Mouse (Mus musculus) frontal cortex, postnatal 25 days (tissue): Measurements from ENCODE around the gene Syt16.

ENCODE experiments used
- DNase-seq, 2 experiments: peaks; one replicate each; pipeline ENCODE4 v3.0.0; 2022; ENCODE audit warnings: low spot score in 2 of 2

Gene Syt16

GRCm38 (mm10) chr12:74009448-74009911, 12.0 kb downstream of the Syt16 start:
- DNase-seq, result peak in 1 of 2 experiments; percentile 31

DNA sequence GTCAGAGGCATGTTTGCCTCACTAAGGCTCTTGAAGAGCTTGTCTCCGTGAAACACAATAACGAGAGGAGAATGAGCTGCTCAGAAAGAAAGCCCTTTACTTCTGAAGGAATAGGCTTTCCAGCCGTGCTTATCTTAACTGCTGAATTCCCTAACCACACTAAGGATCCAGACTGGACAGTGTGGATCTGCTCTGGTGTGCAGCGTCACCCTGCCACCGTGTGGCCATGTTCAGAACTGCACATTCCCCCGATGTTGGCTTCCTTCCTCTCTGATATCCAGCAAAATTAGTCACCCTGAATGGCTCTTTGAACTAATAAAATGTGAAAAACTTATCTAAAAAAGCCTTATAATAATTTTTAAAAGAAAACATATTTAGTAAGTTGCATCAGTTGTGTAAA, 16.3 kb downstream of the Syt16 start:
- DNase-seq, result peak; percentile 82 to 89

DNA sequence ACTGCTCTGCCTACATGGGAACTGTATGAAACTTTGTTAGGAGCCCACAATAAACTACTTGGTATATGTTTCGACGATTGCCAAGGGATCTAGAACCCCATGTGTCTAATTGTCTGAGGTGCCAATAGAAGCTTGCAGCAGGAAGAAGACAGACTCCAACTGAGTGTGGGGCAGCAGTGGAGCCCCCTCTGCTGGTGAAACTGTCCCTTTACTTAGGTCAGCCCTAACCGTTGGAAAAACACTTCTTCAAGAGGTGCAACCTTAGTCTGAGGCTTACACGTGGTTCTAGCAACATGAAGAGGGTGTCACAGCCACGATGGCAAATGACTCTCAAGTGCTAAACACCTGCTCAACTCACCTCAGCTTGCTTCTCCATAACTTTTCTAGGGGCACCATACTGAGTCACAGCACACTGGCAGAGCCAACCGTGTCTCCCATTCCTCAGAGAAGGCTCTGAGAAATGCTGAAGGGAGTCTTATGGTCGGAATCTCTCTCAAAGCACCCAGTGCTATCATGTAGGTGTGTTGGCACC, 17.3 kb downstream of the Syt16 start:
- no peak for DNase-seq

DNA sequence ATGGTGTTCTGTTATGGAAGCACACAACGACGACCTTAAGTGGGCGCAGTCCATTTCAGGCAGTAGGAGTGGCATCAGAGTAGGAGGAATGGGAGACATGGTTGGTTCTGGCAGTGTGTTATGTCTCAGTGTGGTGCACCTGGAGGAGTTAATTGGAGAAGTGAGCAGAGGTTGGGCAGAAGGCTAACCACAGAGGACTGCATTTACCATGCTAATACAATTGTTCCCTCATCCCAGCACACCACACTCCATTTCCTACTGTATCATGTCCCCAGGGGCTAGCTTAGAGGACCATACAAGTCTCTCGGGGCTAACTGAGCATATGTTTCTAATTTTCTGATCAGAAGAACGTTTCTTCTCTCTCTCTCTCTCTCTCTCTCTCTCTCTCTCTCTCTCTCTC, 18.0 kb downstream of the Syt16 start:
- DNase-seq, result no peak

- no peak for DNase-seq
Measured at GRCm38 (mm10) chr12:74023260-74023659, 25.8 kb downstream of the Syt16 start.

GRCm38 (mm10) chr12:74024912-74025311, 27.5 kb downstream of the Syt16 start:
- no peak for DNase-seq

GRCm38 (mm10) chr12:74043225-74043624, 45.8 kb downstream of the Syt16 start:
- no peak for DNase-seq

DNA sequence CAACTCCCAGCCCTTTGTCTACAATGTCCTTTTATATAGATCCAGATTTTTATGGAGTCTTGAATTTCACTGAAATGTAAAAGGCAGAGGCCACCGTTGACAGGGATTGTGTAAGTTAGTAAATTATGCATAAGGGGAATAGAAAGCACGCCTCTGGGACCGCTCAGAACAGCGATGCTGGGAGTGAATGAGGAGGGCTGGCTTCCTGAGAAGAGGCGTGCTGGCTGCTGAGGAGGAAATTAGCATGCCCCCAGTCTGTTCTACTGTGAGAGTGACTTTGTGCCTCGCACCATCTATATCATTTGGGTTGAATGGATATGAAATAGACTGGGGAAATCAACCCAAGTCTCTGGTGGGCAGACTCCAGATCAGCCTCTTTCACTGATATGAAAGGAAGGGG, 46.3 kb downstream of the Syt16 start:
- no peak for DNase-seq

GRCm38 (mm10) chr12:74044241-74044640, 46.8 kb downstream of the Syt16 start:
- DNase-seq, result no peak

DNA sequence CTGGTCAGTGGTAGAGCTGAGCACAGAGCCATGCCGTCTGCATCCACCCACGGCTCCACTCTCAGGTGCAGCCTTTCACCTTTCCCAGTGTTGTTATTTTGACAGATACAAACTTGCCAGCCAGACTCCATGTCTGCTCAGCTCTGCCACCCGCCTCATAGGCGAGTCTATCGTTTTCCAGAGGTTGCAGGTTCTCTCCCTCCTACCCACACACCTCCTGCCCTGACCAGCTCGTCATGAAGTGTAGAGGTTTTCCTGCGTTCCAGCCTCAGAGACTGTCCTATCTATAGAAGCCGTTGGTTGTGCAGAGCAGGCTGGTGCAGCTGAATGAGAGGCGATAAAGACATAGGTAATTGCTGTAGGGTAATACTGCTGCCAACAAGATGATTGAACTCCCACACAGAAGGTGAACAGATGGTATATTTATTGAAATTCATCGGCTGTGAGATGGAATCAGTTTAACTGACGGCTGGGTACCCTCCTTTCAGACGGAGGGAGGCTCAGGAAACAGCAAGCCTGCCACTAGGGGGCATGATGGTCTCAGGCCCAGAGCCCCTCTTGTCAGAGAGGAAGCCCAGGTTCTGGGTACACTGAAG, 58.0 kb downstream of the Syt16 start:
- peak; percentile 68 to 74 for DNase-seq

DNA sequence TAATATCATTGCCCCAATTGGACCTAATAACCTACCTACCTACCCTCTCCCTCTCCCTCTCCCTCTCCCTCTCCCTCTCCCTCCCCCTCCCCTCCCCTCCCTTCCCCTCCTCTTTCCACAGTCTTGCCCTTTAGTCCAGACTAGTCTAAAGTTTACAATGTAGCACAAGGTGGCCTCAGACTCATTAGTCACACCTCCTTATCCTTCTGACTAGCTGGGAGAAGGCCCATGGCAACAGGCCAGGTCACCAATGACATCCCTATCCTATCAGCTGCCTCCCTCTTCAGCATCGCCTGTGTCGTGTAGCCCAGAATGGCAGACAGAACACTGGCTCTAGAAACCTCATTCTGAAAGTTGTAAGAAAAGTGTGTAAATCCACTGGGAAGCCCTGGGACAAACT, 58.7 kb downstream of the Syt16 start:
- DNase-seq, result no peak

- DNase-seq, result no peak
Measured at GRCm38 (mm10) chr12:74062547-74062946, 65.1 kb downstream of the Syt16 start.

DNA sequence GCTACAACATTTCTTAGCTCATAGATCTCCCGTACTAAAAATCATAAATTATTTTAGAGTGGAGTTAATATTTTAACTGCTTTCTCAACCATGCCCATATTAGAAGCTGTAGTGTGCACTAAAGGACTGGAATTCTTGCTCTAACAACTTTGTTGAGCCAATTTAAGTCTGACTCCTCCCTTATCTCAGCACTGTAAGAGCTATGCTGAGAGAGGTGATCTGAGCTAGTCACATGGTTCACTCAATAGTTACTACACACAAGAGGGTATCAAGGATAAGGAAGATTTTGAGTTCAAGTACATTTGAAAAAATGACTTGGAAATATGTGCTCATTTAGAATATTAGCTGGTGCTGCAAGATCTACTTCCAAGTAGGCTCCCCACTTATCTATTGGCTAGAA, 71.5 kb downstream of the Syt16 start:
- DNase-seq, result no peak

- no peak for DNase-seq
Measured at GRCm38 (mm10) chr12:74075590-74075989, 78.1 kb downstream of the Syt16 start.

GRCm38 (mm10) chr12:74076091-74076490, 78.6 kb downstream of the Syt16 start:
- DNase-seq, result no peak

DNA sequence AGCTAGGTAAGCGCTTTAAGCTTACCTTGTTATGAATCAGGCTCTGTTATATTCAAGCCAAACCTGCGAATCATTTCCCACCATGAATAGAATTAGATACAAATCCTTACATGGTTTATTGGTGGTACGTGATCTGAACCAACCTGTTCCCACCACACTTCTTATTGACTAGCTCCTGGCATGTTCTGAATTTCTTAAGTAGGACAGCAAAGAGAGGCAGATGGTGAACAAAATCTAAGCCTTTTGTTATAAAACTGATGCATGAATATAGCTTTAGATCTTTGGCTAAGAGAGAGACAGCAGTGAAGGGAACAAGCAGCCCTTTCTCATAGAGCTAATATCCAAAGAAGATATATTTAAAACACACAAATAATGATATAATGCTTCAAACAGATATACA, 83.7 kb downstream of the Syt16 start:
- DNase-seq, result no peak

DNA sequence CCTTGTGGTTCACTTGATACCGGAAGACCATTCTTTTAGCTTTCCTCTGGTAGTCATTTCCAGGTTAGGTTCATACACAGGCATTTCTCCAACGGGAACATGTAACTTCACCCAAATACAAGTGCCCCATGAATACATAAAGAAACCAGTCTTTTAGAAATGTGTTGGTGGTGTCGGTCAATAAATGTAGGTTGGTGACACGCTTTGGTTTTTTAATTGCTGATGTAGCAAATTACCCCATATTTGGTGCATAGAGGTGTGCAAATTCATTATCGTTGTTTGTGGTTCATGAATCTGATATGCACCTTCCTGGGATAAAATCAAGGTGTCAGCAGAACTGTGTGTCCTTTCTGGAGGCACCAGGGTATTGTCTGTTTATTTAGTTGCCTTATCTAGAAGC, 86.9 kb downstream of the Syt16 start:
- no peak for DNase-seq

GRCm38 (mm10) chr12:74087086-74087485, 89.6 kb downstream of the Syt16 start:
- no peak for DNase-seq

- DNase-seq, result no peak
Measured at GRCm38 (mm10) chr12:74089342-74090131, 92.1 kb downstream of the Syt16 start.

DNA sequence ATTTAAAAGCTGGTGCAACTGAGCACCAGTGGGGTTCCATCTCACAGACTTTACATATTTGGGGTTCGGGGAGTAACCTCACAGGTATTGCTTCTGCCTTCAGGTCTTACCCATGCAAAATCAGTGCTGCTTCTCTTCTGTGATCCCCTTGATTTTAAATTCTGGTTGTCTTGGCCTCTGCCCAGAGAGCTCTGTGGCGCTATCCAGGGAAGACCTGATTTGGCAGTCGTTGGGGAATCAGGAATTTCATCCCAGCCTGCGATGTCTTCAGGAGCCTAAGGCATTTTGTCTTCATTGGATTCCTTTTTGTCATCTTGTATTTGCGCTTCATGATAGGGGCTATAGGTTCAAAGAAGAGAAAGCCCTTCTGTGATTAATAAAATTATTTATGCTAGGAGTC, 95.1 kb downstream of the Syt16 start:
- DNase-seq, result no peak

GRCm38 (mm10) chr12:74093110-74093509, 95.6 kb downstream of the Syt16 start:
- no peak for DNase-seq

- no peak for DNase-seq
Measured at GRCm38 (mm10) chr12:74094701-74095100, 97.2 kb downstream of the Syt16 start.
